Mouse (Mus musculus) liver, embryonic 16.5 days (tissue): Measurements from ENCODE around the gene Aplp1. TPM values are rescaled to one million over a fixed set of nuclear protein-coding genes. Genes with fewer than 3 reads are reported as not detected.
"Not testable (repeated sequence)": the region's sequence is repeated elsewhere in the genome, so short reads cannot be mapped to it uniquely, and the experiment has no call there.

Experiments used
- ATAC-seq: fragments of 200-750 bp; cut with Nextera tagmentation; 2 replicates; pipeline ENCODE4 v1.8.0; 2017; ENCODE audit warnings: low read depth, mild to moderate bottlenecking, moderate number of reproducible peaks, moderate library complexity
- H3K27ac ChIP-seq: fragments of 300-500 bp; sonication (generic); 2 replicates; pipeline ENCODE4 v1.5.1; 2014; ENCODE audit warnings: mild to moderate bottlenecking, low read length
- H3K27me3 ChIP-seq: fragments of 300-500 bp; sonication (generic); 2 replicates; pipeline ENCODE4 v1.6.1; 2014; ENCODE audit warnings: low read depth, low read length, mixed read lengths; ENCODE audit not compliant: control insufficient read depth, insufficient read depth
- H3K36me3 ChIP-seq: fragments of 300-500 bp; sonication (generic); 2 replicates; pipeline ENCODE4 v1.6.1; 2014; ENCODE audit warnings: mild to moderate bottlenecking; ENCODE audit not compliant: control insufficient read depth, insufficient read depth
- H3K4me1 ChIP-seq: fragments of 300-500 bp; sonication (generic); 2 replicates; pipeline ENCODE4 v1.6.1; 2014; ENCODE audit warnings: low read depth, low read length, mixed read lengths; ENCODE audit not compliant: control insufficient read depth
- H3K4me2 ChIP-seq: fragments of 300-500 bp; sonication (generic); 2 replicates; pipeline ENCODE4 v1.6.1; 2014; ENCODE audit warnings: low read depth, low read length, mixed read lengths
- H3K4me3 ChIP-seq: fragments of 300-500 bp; sonication (generic); 2 replicates; pipeline ENCODE4 v1.5.1; 2014; ENCODE audit warnings: low read depth, mild to moderate bottlenecking, low read length
- H3K9ac ChIP-seq: fragments of 300-500 bp; sonication (generic); 2 replicates; pipeline ENCODE4 v1.6.1; 2014; ENCODE audit warnings: low read depth, low read length
- H3K9me3 ChIP-seq: fragments of 300-500 bp; sonication (generic); replicated peaks from 2 replicates; pipeline ENCODE4 v1.6.1; 2016; ENCODE audit warnings: low read length; ENCODE audit not compliant: control insufficient read depth
- WGBS: fragments of 180-500 bp; shearing (Covaris S2); extraction: QIAGEN DNeasy Blood & Tissue Kit; methylation state at CpG from one replicate; pipeline ENCODE4 v1.1.7; 2014; ENCODE audit not compliant: insufficient replicate concordance; 5-methylcytosine and 5-hydroxymethylcytosine counted together
- polyA plus RNA-seq: library from polyadenylated mRNA; unstranded; fragments of >200 nt; fragmentation: Nextera tagmentation; extraction: Ambion mirVana; gene quantifications from 2 replicates; pipeline ENCODE4 v1.2.1, GENCODE M21; 2015

Aplp1 gene
- 4.2 and 4.4 TPM in 2 replicates for polyA plus RNA-seq

- ATAC-seq = peak; percentile 65
- H3K4me1 ChIP-seq = peaks cover 9% of the 10 kb centered on the region
- H3K9ac ChIP-seq = peak within 1 kb of the TSS; percentile 41; the same call in 1 of the 2 replicates
- H3K4me3 ChIP-seq = peak within 1 kb of the TSS; percentile 60
- peaks cover 27% of the 10 kb centered on the region for H3K27me3 ChIP-seq
- H3K4me2 ChIP-seq = peak within 1 kb of the TSS; percentile 63
- H3K36me3 ChIP-seq = no peaks in the 10 kb centered on the region
- H3K9me3 ChIP-seq = no peaks in the 10 kb centered on the region; the same call in 1 of the 2 replicates
- WGBS = 1% methylated on average over 60 of the region's 72 CpGs
- H3K27ac ChIP-seq = no peak within 1 kb of the TSS
These were observed at the start of gene Aplp1 for GRCm38 (mm10) chr7:30444971-30445751. Gene Aplp1, minus strand, starts transcription at chr7:30445535.

GRCm38 (mm10) chr7:30493401-30493931, 48.1 kb upstream of the Aplp1 start, which contains the start of gene Prodh2:
Gene Prodh2, plus strand, starts transcription at chr7:30493622.
- H3K4me3 ChIP-seq = peak within 1 kb of the TSS; percentile 55
- H3K36me3 ChIP-seq = no peaks in the 10 kb centered on the region
- WGBS = 49% methylated on average over 11 of the region's 11 CpGs
- H3K9ac ChIP-seq = peak within 1 kb of the TSS; percentile 51; the same call in 1 of the 2 replicates
- no peaks in the 10 kb centered on the region for H3K9me3 ChIP-seq
- no peaks in the 10 kb centered on the region for H3K4me1 ChIP-seq
- ATAC-seq = peak; percentile 85
- no peak within 1 kb of the TSS; the same call in none of the 2 replicates for H3K4me2 ChIP-seq
- H3K27ac ChIP-seq = peak within 1 kb of the TSS; percentile 74
- no peaks in the 10 kb centered on the region for H3K27me3 ChIP-seq

GRCm38 (mm10) chr7:30492765-30493164, 47.4 kb upstream of the Aplp1 start:
- Histone ChIP-seq H3K27me3 (no peaks in the 10 kb centered on the region), H3K4me3 (no peak overlapping the region), H3K4me2 (no peak overlapping the region), H3K4me1 (no peaks in the 10 kb centered on the region), H3K9ac (no peak overlapping the region), H3K36me3 (no peaks in the 10 kb centered on the region), H3K9me3 (no peaks in the 10 kb centered on the region), H3K27ac (peak overlapping the region; percentile 54; the same call in 1 of the 2 replicates)
- ATAC-seq = peak; percentile 23; the same call in 1 of the 2 replicates
- 17% methylated on average over 4 of the region's 4 CpGs for WGBS

GRCm38 (mm10) chr7:30490957-30491307, 45.6 kb upstream of the Aplp1 start:
- Histone ChIP-seq H3K9me3 (no peaks in the 10 kb centered on the region), H3K4me3 (no peak overlapping the region), H3K9ac (no peak overlapping the region), H3K4me2 (no peak overlapping the region), H3K27ac (no peak overlapping the region), H3K36me3 (no peaks in the 10 kb centered on the region), H3K27me3 (no peaks in the 10 kb centered on the region), H3K4me1 (no peaks in the 10 kb centered on the region)
- ATAC-seq = no peak
- 20% methylated on average over 6 of the region's 6 CpGs for WGBS

- no peaks in the 10 kb centered on the region for H3K36me3 ChIP-seq
- H3K4me2 ChIP-seq = no peak overlapping the region
- no peak overlapping the region for H3K4me3 ChIP-seq
- 25% methylated on average over 16 of the region's 16 CpGs for WGBS
- no peak overlapping the region for H3K9ac ChIP-seq
- no peaks in the 10 kb centered on the region for H3K9me3 ChIP-seq
- no peaks in the 10 kb centered on the region for H3K4me1 ChIP-seq
- H3K27me3 ChIP-seq = no peaks in the 10 kb centered on the region
- no peak for ATAC-seq
- H3K27ac ChIP-seq = no peak overlapping the region
These were observed 45.1 kb upstream of the Aplp1 start for GRCm38 (mm10) chr7:30490251-30490956.

GRCm38 (mm10) chr7:30484250-30484649, 38.9 kb upstream of the Aplp1 start:
- Histone ChIP-seq H3K27ac (no peak overlapping the region), H3K9ac (no peak overlapping the region), H3K36me3 (no peaks in the 10 kb centered on the region), H3K4me3 (no peak overlapping the region), H3K9me3 (no peaks in the 10 kb centered on the region), H3K27me3 (no peaks in the 10 kb centered on the region), H3K4me2 (no peak overlapping the region), H3K4me1 (no peaks in the 10 kb centered on the region)
- ATAC-seq = no peak
- WGBS = 12% methylated on average over 8 of the region's 8 CpGs

GRCm38 (mm10) chr7:30477415-30478381, 32.4 kb upstream of the Aplp1 start:
- Histone ChIP-seq H3K27ac (no peak overlapping the region), H3K36me3 (no peaks in the 10 kb centered on the region), H3K27me3 (no peaks in the 10 kb centered on the region), H3K4me2 (0 out of 2 replicates have a peak overlapping the region, but pooled peaks have one; percentile 7), H3K9me3 (no peaks in the 10 kb centered on the region), H3K9ac (no peak overlapping the region), H3K4me1 (no peaks in the 10 kb centered on the region; the same call in 1 of the 2 replicates), H3K4me3 (peak overlapping the region; percentile 2; the same call in 1 of the 2 replicates)
- no peak for ATAC-seq
- WGBS = 11% methylated on average over 32 of the region's 32 CpGs

GRCm38 (mm10) chr7:30476136-30476535, 30.8 kb upstream of the Aplp1 start:
- H3K9ac ChIP-seq, H3K27me3 ChIP-seq, H3K4me1 ChIP-seq, H3K4me3 ChIP-seq, H3K9me3 ChIP-seq, H3K36me3 ChIP-seq, H3K27ac ChIP-seq, ATAC-seq, H3K4me2 ChIP-seq: not testable (repeated sequence)
- WGBS = 64% methylated on average over 7 of the region's 7 CpGs
